Mouse (Mus musculus): Measurements from ENCODE around the gene Gabpb1. TPM values are rescaled to one million over a fixed set of nuclear protein-coding genes. Genes with fewer than 3 reads are reported as not detected.

Gabpb1 gene
- polyA plus RNA-seq, 1 experiment from 2014 or later = 54.4 TPM

DNA sequence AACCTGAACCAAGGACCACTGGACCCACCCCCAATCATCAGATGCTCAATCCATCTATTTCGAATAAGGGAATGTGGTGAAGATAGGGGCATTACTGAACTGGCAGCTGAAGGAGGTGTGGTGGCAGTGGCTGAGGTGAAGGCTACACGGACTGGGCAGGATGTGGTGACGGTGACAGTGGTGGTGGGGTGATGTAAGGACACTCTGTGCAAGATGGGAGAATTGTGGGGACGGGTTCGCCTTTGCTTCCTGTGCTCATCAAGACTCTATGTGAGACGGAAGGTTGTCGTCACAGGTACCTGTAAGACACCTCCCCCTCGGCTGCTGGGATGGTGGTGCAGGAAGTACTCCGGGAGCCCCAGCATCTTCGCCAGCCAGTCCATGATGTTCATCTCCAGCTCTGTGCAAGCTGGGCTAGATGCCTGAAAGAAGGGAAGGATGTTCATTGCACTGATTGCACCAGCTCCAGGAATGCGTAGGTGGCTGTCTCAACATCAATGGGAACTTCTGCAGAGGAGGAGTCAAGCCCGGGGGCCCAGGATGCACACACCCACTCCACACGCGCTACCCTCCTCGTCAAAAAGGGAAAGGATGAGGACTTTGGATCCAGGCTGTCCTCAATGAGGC is 70.0 kb downstream of the Gabpb1 start:
- 86% methylated on average over 15 of the region's 15 CpGs for WGBS
- ATAC-seq (replicated peaks; ENCODE audit: low FRiP score) = 0 out of 2 replicates have a peak, but pooled peaks have one; percentile 33

DNA sequence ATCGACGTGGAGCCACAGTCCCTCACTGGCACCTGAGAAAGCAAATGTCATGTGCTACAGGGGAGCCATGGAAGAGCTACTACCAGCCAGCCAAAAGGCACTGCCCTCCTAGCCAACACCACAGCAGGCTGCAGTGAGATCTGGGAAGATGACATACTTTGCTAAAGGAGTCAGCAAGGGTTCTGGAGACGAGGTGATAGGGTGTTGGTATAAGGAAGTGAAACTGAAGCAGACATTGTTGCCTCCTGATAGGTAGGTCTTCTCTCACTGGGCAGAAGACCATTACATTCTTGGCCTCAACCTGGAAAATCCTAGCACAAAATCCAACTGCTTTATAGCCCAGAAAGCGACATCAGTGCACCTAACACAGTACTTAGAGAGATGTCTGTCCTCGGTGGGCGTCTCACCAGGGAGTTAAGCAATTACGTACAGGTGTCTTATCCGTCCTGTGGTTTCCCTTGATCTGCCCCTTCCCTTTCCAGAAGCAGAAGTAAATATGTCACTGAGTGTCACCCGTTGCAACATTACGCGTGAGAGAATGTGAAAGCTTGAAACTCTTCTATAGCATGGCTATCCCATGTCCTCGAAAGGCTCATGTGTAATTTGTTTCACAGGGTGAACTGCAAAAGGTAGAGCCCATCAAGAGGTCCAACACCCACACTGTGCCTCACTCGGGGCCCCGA is 74.1 kb downstream of the Gabpb1 start:
- H3K27me3 ChIP-seq = 0 out of 2 replicates have a peak, but pooled peaks cover 6% of the 10 kb centered on the region
- H3K4me1 ChIP-seq = 0 out of 2 replicates have a peak, but pooled peaks cover 9% of the 10 kb centered on the region
- no peak overlapping the region for H3K4me2 ChIP-seq
- H3K9me3 ChIP-seq (replicated peaks) = no peaks in the 10 kb centered on the region
- H3K9ac ChIP-seq = no peak overlapping the region
- WGBS = 88% methylated on average over 14 of the region's 14 CpGs
- no peak overlapping the region for H3K4me3 ChIP-seq (replicated peaks)
- H3K27ac ChIP-seq = no peak overlapping the region
- H3K36me3 ChIP-seq = no peaks in the 10 kb centered on the region
- ATAC-seq (replicated peaks; ENCODE audit: low FRiP score) = no peak

More for the DNA sequence above, 70.0 kb downstream of the Gabpb1 start:
- no peak overlapping the region for H3K9ac ChIP-seq
- no peaks in the 10 kb centered on the region for H3K4me1 ChIP-seq
- H3K4me2 ChIP-seq = no peak overlapping the region
- H3K4me3 ChIP-seq (replicated peaks) = no peak overlapping the region
- no peaks in the 10 kb centered on the region for H3K36me3 ChIP-seq
- no peaks in the 10 kb centered on the region for H3K9me3 ChIP-seq (replicated peaks)
- H3K27ac ChIP-seq = no peak overlapping the region
- H3K27me3 ChIP-seq = 0 out of 2 replicates have a peak, but pooled peaks cover 6% of the 10 kb centered on the region

DNA sequence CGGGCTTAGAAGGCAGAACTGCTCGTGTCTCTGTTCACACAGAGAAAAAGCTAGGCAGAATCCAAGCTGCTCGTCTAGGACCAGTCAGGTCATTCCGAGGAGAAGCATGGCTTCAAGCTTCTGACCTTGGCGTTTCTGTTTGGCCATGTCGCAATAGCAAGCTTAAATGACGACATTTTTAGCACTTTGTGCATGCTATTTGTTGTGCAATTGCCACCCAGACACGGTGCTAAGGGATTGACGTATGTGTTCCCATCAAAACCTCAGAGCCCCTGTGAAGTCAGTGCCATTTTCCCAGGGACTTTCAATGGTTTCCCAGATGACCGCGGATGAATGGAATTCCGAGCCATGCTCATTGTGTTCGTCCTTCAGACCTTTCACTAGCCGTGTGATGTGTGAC is 75.6 kb downstream of the Gabpb1 start:
- no peaks in the 10 kb centered on the region for H3K36me3 ChIP-seq
- H3K4me2 ChIP-seq = no peak overlapping the region
- no peak for ATAC-seq (replicated peaks; ENCODE audit: low FRiP score)
- H3K4me3 ChIP-seq (replicated peaks) = no peak overlapping the region
- H3K27ac ChIP-seq = no peak overlapping the region
- 85% methylated on average over 14 of the region's 14 CpGs for WGBS
- H3K4me1 ChIP-seq = 0 out of 2 replicates have a peak, but pooled peaks cover 9% of the 10 kb centered on the region
- H3K9ac ChIP-seq = no peak overlapping the region
- H3K9me3 ChIP-seq (replicated peaks) = no peaks in the 10 kb centered on the region
- 0 out of 2 replicates have a peak, but pooled peaks cover 6% of the 10 kb centered on the region for H3K27me3 ChIP-seq

DNA sequence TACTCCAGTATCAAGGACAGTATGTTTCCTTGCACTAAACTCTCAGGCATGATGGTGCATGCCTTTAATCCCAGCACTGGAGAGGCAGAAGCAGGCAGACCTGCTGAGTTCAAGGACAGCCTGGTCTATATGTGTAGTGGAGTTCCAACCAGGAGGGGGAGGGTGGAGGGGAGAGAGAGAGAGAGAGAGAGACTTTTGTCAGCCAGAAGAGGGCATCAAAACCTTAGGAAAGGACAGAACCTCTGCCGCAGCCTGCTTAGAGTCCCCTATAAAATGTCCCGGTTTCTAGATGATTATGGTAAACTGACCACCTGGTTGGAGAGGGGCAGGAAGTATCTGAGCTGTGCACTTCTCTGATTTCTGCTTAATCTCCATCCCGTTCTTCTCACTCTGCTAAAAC is 77.1 kb downstream of the Gabpb1 start:
- no peak overlapping the region for H3K9ac ChIP-seq
- peaks cover 12% of the 10 kb centered on the region for H3K4me1 ChIP-seq
- H3K27me3 ChIP-seq = 0 out of 2 replicates have a peak, but pooled peaks cover 2% of the 10 kb centered on the region
- 14% methylated on average over 3 of the region's 3 CpGs for WGBS
- no peak overlapping the region for H3K4me2 ChIP-seq
- H3K36me3 ChIP-seq = no peaks in the 10 kb centered on the region
- ATAC-seq (replicated peaks; ENCODE audit: low FRiP score) = peak; percentile 52; the same call in 1 of the 2 replicates
- H3K4me3 ChIP-seq (replicated peaks) = no peak overlapping the region
- H3K9me3 ChIP-seq (replicated peaks) = no peaks in the 10 kb centered on the region
- no peak overlapping the region for H3K27ac ChIP-seq

DNA sequence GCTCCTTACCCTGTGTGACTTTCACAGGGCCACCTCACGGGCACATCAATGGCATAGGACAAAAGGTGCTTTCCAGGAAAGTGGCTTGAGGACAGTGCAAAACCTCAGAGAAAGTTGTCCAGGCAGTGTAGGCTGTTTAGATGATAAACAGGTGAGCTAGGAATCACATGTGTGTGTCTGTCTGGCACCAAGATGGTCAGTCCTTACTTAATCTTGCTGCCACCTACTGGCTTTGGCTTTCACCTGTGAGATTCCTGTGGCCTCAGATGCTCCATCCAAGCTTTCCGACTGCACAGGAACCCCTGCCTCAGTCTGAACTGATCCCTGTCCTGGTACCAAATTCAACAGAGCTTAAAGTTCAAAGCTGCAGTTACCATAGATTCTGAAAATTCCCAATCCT is 77.8 kb downstream of the Gabpb1 start:
- H3K4me2 ChIP-seq = no peak overlapping the region
- 51% methylated on average over 2 of the region's 2 CpGs for WGBS

DNA sequence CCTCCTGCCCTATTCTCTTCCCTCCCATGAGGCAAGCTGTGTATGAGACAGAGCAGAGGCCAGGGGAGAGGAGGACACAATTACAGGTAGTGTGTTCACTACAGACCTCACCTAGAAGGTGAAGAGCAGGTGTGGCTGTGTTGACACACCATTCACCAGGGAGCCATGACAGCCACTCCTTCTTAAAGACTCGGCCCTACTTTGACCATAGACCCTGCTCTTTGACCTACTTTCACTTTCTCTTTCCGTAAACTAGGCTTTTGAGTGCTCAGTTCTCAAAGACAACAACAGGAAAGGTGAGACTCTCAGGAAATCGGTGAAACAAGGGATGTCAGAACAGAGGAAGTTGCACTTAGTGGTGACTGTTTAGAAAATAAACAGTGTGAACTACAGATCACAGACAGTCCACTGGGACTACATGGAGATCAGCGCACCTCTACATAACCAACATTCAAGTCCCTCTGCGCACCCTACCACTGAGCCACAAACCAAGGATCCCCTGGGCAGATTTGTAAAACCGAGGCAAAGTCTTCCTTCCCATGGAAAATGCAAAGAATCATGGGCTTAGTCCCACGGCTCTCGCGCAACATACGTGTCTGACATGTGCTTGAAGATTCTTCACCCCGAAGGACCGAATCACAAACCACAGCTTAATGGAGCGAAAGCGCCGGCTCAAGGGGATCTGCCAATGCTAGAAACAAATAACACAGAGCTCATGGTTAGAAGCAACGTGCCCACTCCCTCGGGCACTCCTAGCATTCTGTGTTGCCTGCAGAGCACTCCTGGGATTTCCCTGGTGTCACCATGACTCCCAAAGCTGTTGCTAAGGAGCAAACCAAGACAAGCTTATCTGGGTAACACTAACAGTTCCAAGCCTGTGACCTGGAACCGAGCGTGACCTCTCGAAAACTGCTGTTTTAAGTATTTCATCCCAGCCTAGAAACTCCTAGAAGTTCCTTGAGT is 78.6 kb downstream of the Gabpb1 start:
- ATAC-seq (replicated peaks; ENCODE audit: low FRiP score) = no peak
- Histone ChIP-seq H3K9me3 (replicated peaks) (no peaks in the 10 kb centered on the region), H3K4me3 (replicated peaks) (no peak overlapping the region), H3K4me1 (peaks cover 16% of the 10 kb centered on the region), H3K9ac (no peak overlapping the region), H3K4me2 (peak overlapping the region; percentile 1), H3K27me3 (0 out of 2 replicates have a peak, but pooled peaks cover 2% of the 10 kb centered on the region), H3K27ac (no peak overlapping the region), H3K36me3 (no peaks in the 10 kb centered on the region)
- whole genome bisulfite sequencing = 71% methylated on average over 20 of the region's 20 CpGs

More for the DNA sequence above, 77.8 kb downstream of the Gabpb1 start:
- Histone ChIP-seq H3K36me3 (no peaks in the 10 kb centered on the region), H3K4me1 (peaks cover 16% of the 10 kb centered on the region), H3K27me3 (0 out of 2 replicates have a peak, but pooled peaks cover 2% of the 10 kb centered on the region), H3K4me3 (replicated peaks) (no peak overlapping the region), H3K9me3 (replicated peaks) (no peaks in the 10 kb centered on the region), H3K9ac (no peak overlapping the region), H3K27ac (no peak overlapping the region)
- no peak for ATAC-seq (replicated peaks; ENCODE audit: low FRiP score)

DNA sequence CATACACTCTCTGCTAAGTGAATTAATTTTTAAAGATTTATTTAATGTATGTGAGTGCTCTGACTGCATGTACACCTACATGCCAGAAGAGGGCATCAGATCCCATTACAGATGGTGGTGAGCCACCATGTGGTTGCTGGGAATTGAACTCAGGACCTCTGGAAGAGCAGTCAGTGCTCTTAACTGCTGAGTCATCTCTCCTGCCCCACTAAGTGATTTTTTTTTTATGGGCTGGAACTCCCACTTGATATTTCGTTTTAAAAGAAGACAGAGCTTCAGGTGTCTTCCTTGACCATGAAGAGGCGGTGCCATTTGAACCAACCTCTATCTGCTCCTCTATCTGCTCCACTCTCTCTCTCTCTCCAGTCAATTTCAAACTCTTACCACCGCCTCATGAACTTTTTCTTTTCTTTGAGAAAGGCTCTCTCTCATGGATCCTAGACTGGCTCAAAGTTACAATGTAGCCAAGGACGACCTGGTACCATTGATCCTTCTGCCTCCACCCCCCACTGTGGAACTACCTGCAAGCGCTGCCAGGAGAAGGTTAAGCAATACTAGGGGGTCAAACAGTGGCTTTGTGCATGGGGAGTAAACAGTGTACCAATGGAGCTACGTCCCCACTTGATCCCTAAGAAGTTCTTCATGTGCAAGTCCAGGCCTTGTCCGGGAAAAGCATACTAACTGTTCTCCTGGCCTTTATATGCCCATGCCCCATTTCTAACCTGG is 79.6 kb downstream of the Gabpb1 start:
- no peak overlapping the region for H3K9ac ChIP-seq
- H3K27me3 ChIP-seq = no peaks in the 10 kb centered on the region
- 93% methylated on average over 7 of the region's 7 CpGs for WGBS
- H3K4me2 ChIP-seq = no peak overlapping the region
- H3K9me3 ChIP-seq (replicated peaks) = no peaks in the 10 kb centered on the region
- no peak overlapping the region for H3K4me3 ChIP-seq (replicated peaks)
- H3K36me3 ChIP-seq = no peaks in the 10 kb centered on the region
- no peak overlapping the region for H3K27ac ChIP-seq
- peaks cover 16% of the 10 kb centered on the region for H3K4me1 ChIP-seq
- no peak for ATAC-seq (replicated peaks; ENCODE audit: low FRiP score)

DNA sequence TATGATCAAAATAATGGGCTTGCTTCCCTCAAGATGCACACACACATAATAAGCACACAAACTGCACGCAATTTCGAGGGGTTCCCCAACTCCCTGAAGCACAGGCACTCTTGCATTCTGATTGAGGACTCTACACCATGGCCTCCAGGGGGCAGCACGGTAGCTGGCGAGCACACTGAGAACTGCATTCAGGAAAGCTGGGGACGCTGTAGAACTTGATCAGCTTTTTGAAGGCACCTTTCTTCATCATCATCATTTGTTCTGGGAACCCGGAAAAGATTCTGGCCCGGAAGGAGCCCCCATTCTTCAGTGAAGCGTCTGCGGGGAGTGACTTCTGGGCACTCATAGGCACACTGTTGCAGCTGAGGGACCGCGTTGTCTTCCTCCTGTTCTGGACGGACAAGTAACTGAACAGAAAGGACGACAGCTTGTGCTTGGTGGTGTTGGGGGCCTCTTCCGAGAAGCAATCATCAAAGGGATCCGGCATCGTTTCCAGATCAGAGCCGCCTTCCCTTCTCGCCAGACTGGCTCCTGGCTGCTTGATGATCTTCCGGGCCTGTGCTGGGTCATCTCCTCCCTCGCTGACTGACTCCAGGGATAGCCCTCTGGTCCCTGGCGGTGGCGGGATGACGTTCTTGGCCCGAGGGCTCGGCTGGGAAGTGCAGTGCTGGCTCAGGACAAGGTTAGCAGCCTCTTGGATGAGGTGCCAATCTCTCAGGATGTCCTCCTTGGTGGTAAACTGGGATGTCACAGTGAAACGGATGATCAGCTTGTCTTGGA is 82.1 kb downstream of the Gabpb1 start:
- 19% methylated on average over 26 of the region's 26 CpGs for WGBS
- no peak; the same call in 1 of the 2 replicates for ATAC-seq (replicated peaks; ENCODE audit: low FRiP score)
- Histone ChIP-seq H3K4me2 (peak overlapping the region; percentile 68), H3K36me3 (no peaks in the 10 kb centered on the region), H3K4me1 (peaks cover 12% of the 10 kb centered on the region), H3K4me3 (replicated peaks) (peak overlapping the region; percentile 38), H3K9me3 (replicated peaks) (no peaks in the 10 kb centered on the region), H3K27me3 (no peaks in the 10 kb centered on the region), H3K9ac (peak overlapping the region; percentile 45; the same call in 1 of the 2 replicates), H3K27ac (no peak overlapping the region)

DNA sequence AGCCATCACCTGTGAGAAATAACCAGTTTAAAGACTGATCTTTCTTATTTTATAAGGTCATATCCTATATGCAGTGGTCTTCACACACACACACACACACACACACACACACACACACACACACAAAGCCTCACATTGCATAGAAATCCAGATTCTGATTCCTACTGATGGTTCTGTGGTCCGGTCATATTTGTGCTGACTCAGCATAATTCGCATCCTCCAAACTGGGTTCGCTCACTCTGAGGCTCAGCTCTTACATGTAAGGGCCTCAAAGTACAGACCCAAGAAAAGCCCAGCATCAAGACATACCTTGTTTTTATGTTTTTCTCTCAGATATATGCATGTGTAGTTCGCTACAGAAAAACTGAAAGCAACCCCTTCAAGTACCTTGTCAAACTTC is 84.8 kb downstream of the Gabpb1 start:
- no peak for ATAC-seq (replicated peaks; ENCODE audit: low FRiP score)
- no peak overlapping the region for H3K4me2 ChIP-seq
- no peak overlapping the region for H3K9ac ChIP-seq
- no peaks in the 10 kb centered on the region for H3K9me3 ChIP-seq (replicated peaks)
- no peak overlapping the region for H3K27ac ChIP-seq
- no peaks in the 10 kb centered on the region for H3K27me3 ChIP-seq
- H3K36me3 ChIP-seq = no peaks in the 10 kb centered on the region
- H3K4me3 ChIP-seq (replicated peaks) = no peak overlapping the region
- WGBS = 93% methylated on average over 4 of the region's 4 CpGs
- peaks cover 7% of the 10 kb centered on the region for H3K4me1 ChIP-seq

DNA sequence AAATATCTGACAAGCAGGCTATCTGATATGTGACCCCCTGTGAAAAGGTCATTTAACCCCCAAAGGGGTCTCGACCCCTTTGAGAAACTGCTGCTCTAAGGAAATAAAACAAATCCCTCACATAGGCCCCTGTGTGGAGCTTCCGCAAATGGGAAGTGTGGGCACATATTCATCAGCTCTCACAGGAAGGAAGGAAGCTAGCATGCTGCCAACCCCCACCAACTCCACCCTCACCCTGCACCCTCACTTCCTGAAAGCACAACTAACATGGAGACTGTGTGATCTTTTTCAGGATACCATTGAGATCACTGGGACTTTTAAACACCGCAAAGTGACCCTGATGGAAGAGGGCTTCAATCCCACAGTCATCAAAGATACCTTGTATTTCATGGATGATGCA is 88.7 kb downstream of the Gabpb1 start:
- no peaks in the 10 kb centered on the region for H3K9me3 ChIP-seq (replicated peaks)
- no peaks in the 10 kb centered on the region for H3K36me3 ChIP-seq
- H3K4me2 ChIP-seq = no peak overlapping the region
- 75% methylated on average over 3 of the region's 3 CpGs for WGBS
- H3K4me3 ChIP-seq (replicated peaks) = no peak overlapping the region
- no peak overlapping the region for H3K9ac ChIP-seq
- no peak overlapping the region for H3K27ac ChIP-seq
- no peak for ATAC-seq (replicated peaks; ENCODE audit: low FRiP score)
- no peaks in the 10 kb centered on the region for H3K27me3 ChIP-seq
- no peaks in the 10 kb centered on the region for H3K4me1 ChIP-seq

Measured in kidney, embryonic 15.5 days (tissue).